Mouse (Mus musculus) spleen, adult 2 months (tissue): ENCODE data around the gene Shroom2. TPM values are rescaled to one million over a fixed set of nuclear protein-coding genes. Genes with fewer than 3 reads are reported as not detected.

Experiments
- DNase-seq, 2 experiments: peaks; one replicate each; pipeline versions ENCODE4 v3.0.0 to v3.0.0-alpha.2; 2012 to 2021; ENCODE audit warnings: low spot score in 2 of 2, low read depth in 1 of 2
- H3K27ac ChIP-seq: fragments of 200-500 bp; 2 replicates; pipeline ENCODE4 v1.5.1; 2012; ENCODE audit warnings: low read length, inconsistent platforms; ENCODE audit not compliant: insufficient read depth
- H3K27me3 ChIP-seq: fragments of 200-500 bp; 2 replicates; pipeline ENCODE4 v1.6.1; 2012; ENCODE audit warnings: mild to moderate bottlenecking, moderate library complexity, low read length, inconsistent platforms; ENCODE audit not compliant: control insufficient read depth, insufficient read depth
- H3K36me3 ChIP-seq: fragments of 200-500 bp; 2 replicates; pipeline ENCODE4 v1.6.1; 2012; ENCODE audit warnings: mild to moderate bottlenecking, low read length, inconsistent platforms; ENCODE audit not compliant: control insufficient read depth, insufficient read depth
- H3K4me1 ChIP-seq: fragments of 200-500 bp; 2 replicates; pipeline ENCODE4 v1.6.1; 2011; ENCODE audit warnings: inconsistent platforms; ENCODE audit not compliant: control insufficient read depth, insufficient read depth, insufficient read length
- H3K4me3 ChIP-seq: fragments of 200-500 bp; 2 replicates; pipeline ENCODE4 v1.5.1; 2011; ENCODE audit warnings: mild to moderate bottlenecking, inconsistent platforms; ENCODE audit not compliant: insufficient read depth, insufficient read length; ENCODE audit errors: extremely low read depth
- CTCF ChIP-seq: fragments of 200-500 bp; IDR thresholded peaks from 2 replicates; pipeline ENCODE4 v1.5.1; 2011; ENCODE audit warnings: mild to moderate bottlenecking, inconsistent platforms; ENCODE audit not compliant: insufficient read depth, insufficient read length, insufficient replicate concordance; ENCODE audit errors: extremely low read depth
- POLR2A ChIP-seq: fragments of 200-500 bp; IDR thresholded peaks from 2 replicates; pipeline ENCODE4 v1.6.1; 2011; ENCODE audit warnings: low read depth, low read length, inconsistent platforms
- WGBS: fragments of 180-500 bp; shearing (Covaris S2); methylation state at CpG from one replicate; pipeline ENCODE4 v1.1.7; 2018; 5-methylcytosine and 5-hydroxymethylcytosine counted together
- polyA plus RNA-seq: library from polyadenylated mRNA; depleted of rRNA; stranded (reverse); fragments of >200 nt; gene quantifications from 2 replicates; pipeline ENCODE4 v1.2.3, GENCODE M21; 2012

The Shroom2 gene
- polyA plus RNA-seq, 1 experiment = 0.67 TPM

DNA sequence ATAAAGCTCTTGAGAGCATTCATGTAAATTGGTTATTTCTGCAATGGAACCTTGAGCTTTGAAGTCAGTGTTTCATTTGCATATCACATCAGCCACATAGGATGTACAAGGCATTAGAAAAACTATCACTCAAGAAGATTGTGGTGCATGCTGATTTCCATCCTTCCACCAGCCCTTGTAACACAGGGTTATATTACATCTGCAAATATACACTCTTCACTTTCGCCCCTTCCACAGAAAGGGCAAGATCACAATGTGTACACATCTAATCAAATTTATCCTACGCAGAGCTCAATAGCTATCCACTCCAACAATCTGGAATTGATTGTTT lies 112.7 kb downstream of the Shroom2 start:
- H3K36me3 ChIP-seq = no peaks in the 10 kb centered on the region
- no peak for DNase-seq
- no peaks in the 10 kb centered on the region for H3K27me3 ChIP-seq
- 87% methylated on average over 2 of the region's 2 CpGs for WGBS
- H3K27ac ChIP-seq = no peak overlapping the region
- TF ChIP-seq CTCF (no peak), POLR2A (no peak)
- no peaks in the 10 kb centered on the region for H3K4me1 ChIP-seq
- no peak overlapping the region for H3K4me3 ChIP-seq

DNA sequence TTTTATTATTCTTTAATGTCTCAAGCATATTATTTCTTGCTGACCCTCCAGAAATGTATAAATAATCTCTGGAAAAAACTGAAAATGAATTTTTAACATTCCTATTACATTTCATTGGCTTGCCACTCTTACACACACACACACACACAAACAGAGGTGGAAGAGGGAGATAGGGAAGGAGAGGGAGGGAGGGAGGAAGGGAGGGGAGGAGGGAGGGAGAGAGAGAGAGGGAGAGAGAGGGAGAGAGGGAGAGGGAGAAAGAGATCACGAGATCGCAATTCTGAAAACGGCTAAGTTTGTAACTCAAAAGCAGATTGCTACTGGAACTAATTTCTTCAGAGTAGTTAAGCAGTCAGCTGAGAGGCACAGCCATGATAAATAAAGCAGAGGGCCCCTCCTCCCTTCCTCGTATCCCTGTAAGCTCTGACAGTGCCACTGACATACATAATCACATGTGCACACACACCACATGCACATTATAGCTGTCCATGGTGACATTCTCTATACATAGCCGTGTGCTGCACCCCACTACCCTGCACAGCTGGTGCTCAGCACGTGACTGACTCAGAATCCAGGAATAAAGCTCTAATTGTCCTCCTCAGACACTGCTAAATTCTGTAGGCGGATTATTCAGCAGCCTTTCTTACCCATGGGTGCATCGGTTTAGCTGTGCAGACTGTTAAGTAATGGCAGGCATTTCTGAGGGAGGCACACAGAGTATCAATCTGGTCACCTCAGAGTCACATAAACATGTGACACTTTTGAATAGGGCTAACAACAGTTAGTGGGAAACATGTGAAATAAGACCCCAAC lies 113.3 kb downstream of the Shroom2 start:
- DNase-seq = no peak
- WGBS = 76% methylated on average over 8 of the region's 8 CpGs
- Histone ChIP-seq H3K36me3 (no peaks in the 10 kb centered on the region), H3K4me3 (no peak overlapping the region), H3K27ac (no peak overlapping the region), H3K4me1 (no peaks in the 10 kb centered on the region), H3K27me3 (no peaks in the 10 kb centered on the region)
- no peak for TF ChIP-seq POLR2A
- TF ChIP-seq CTCF = no peak

DNA sequence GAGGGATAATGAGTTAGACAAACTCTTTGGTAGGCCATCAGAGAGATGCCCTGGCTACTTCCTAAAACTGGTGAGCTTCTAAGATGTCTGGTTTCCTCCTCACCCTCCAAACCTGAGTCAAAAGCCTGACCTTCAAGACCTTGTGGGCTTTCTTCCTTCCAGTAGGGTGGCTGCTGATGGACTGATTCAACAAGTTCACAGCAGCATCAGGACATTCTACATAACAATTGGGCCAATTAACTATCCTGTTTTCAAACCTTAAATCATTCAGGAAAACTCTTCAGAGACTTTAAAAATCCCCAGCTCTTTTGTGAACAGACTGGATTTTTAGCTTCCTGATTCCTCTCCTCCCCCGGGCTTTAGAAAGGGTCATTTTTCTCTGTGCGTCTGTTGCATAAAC lies 116.6 kb downstream of the Shroom2 start:
- no peak for DNase-seq
- H3K4me3 ChIP-seq = no peak overlapping the region
- no peak overlapping the region for H3K27ac ChIP-seq
- WGBS = 90% methylated on average over 2 of the region's 2 CpGs
- no peaks in the 10 kb centered on the region for H3K36me3 ChIP-seq
- H3K27me3 ChIP-seq = no peaks in the 10 kb centered on the region
- H3K4me1 ChIP-seq = no peaks in the 10 kb centered on the region
- TF ChIP-seq POLR2A (no peak), CTCF (no peak)

DNA sequence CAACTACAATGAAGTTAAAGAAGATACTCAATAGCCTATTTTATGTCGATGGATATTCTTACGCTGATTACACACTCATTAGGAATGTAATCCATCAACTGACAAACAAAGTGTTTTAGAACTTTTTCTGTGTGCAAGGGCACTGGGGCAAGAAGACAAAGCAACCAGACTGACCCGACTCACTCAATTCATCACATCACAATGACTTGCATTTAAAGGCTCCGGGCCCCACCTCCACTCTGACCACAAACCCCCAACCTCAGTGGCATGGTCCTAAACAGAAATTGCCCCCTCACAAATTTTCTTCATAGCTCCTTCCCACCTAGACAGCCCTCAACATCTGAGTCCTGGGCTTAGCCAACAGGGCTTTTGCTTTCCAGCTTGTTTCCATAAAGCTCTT lies 124.4 kb downstream of the Shroom2 start:
- H3K27me3 ChIP-seq = no peaks in the 10 kb centered on the region
- H3K36me3 ChIP-seq = no peaks in the 10 kb centered on the region
- 49% methylated on average over 4 of the region's 4 CpGs for WGBS
- no peaks in the 10 kb centered on the region for H3K4me1 ChIP-seq
- no peak overlapping the region for H3K27ac ChIP-seq
- no peak overlapping the region for H3K4me3 ChIP-seq
- no peak for DNase-seq
- TF ChIP-seq CTCF = no peak
- no peak for TF ChIP-seq POLR2A

DNA sequence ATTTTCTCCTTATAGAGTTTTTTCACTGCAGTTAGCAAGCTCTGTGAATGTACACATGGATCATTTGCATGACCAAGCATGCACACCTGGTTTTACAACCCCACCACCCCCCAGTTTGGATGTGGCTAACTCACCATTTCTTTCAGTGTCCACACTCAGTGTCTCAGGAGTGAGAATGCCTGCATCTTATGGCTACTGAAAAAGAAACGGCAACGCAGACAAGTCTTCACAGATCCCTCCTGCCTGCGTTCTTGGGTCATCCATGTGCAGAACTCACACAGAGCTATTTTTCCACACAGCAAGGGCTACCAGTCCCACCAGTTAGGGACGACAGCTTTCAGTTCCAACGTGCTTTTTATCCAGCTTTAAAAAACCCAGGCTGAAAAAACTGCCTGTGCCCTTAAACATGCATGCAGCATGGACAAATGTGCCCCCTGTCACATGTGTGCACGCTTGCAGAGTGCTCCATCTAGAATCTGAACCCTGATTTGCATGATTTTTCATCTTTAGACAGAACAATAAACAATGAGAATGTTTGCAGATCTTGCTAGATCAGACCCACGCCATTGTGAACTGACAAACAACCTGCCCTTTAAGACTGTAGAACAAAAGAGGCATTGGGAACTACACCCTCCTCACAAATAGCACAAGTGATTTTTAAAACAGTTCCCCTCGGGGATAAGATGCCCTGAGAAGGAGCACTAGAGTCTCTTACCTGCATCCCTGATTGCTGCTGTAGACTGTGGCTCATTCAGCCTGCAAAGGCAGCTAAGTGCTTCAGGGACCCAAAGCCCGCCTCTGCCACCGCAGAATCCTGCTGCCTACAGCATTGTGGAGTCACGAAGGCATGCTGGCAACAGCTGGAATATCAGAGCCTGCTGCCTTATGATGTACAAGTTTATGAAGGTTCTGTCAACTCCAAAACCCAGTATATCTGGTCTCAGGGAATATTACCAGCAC lies 125.3 kb downstream of the Shroom2 start:
- no peaks in the 10 kb centered on the region for H3K27me3 ChIP-seq
- no peaks in the 10 kb centered on the region for H3K4me1 ChIP-seq
- no peak for DNase-seq
- TF ChIP-seq POLR2A (no peak), CTCF (no peak)
- WGBS = 75% methylated on average over 11 of the region's 11 CpGs
- no peaks in the 10 kb centered on the region for H3K36me3 ChIP-seq
- H3K27ac ChIP-seq = no peak overlapping the region
- H3K4me3 ChIP-seq = no peak overlapping the region

DNA sequence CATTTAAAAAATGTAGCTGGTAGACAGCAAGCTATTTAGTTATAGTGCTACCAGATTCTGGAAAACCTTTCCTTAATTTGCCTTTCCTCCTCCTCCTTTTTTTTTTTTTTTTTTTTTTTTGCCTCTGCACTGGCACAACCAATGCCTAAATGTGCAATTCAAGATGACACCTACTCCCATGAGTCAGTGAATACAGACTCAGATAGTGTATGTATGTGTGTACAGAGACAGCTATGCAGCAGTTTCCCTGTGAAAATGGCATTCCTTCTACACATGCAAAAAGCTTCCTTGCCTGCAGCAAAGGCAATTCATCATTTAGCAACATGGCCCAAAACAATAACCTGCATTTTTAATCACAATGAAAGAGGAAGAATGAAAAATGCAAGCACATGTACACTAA lies 126.1 kb downstream of the Shroom2 start:
- H3K4me3 ChIP-seq = no peak overlapping the region
- H3K27ac ChIP-seq = no peak overlapping the region
- DNase-seq = no peak
- no peaks in the 10 kb centered on the region for H3K27me3 ChIP-seq
- H3K36me3 ChIP-seq = no peaks in the 10 kb centered on the region
- no peaks in the 10 kb centered on the region for H3K4me1 ChIP-seq
- no peak for TF ChIP-seq POLR2A
- no peak for TF ChIP-seq CTCF
